Mouse (Mus musculus) limb, embryonic 15.5 days (tissue): ENCODE results near the gene Sgk1. TPM values are rescaled to one million over a fixed set of nuclear protein-coding genes. Genes with fewer than 3 reads are reported as not detected.
"Not testable (repeated sequence)": the region's sequence is repeated elsewhere in the genome, so short reads cannot be mapped to it uniquely, and the experiment has no call there.

Source experiments
- ATAC-seq: fragments of 200-750 bp; cut with Nextera tagmentation; 2 replicates; pipeline ENCODE4 v1.8.0; 2017; ENCODE audit warnings: low read depth, moderate TSS enrichment; ENCODE audit not compliant: insufficient number of reproducible peaks, low FRiP score, low TSS enrichment
- H3K27ac ChIP-seq: fragments of 300-500 bp; sonication (generic); 2 replicates; pipeline ENCODE4 v1.5.1; 2015; ENCODE audit warnings: moderate library complexity, mild to moderate bottlenecking, inconsistent platforms
- H3K27me3 ChIP-seq: fragments of 300-500 bp; sonication (generic); 2 replicates; pipeline ENCODE4 v1.6.1; 2015; ENCODE audit warnings: inconsistent platforms
- H3K36me3 ChIP-seq: fragments of 300-500 bp; sonication (generic); 2 replicates; pipeline ENCODE4 v1.6.1; 2015; ENCODE audit warnings: inconsistent platforms
- H3K4me1 ChIP-seq: fragments of 300-500 bp; sonication (generic); 2 replicates; pipeline ENCODE4 v1.6.1; 2015; ENCODE audit warnings: inconsistent platforms
- H3K4me2 ChIP-seq: fragments of 300-500 bp; sonication (generic); 2 replicates; pipeline ENCODE4 v1.6.1; 2015; ENCODE audit warnings: mild to moderate bottlenecking, inconsistent platforms
- H3K4me3 ChIP-seq: fragments of 300-500 bp; sonication (generic); 2 replicates; pipeline ENCODE4 v1.5.1; 2015; ENCODE audit warnings: mild to moderate bottlenecking, inconsistent platforms
- H3K9ac ChIP-seq: fragments of 300-500 bp; sonication (generic); 2 replicates; pipeline ENCODE4 v1.6.1; 2015; ENCODE audit warnings: inconsistent platforms
- H3K9me3 ChIP-seq: fragments of 300-500 bp; sonication (generic); 2 replicates; pipeline ENCODE4 v1.6.1; 2016; ENCODE audit warnings: inconsistent platforms
- WGBS: fragments of 180-500 bp; shearing (Covaris S2); methylation state at CpG from one replicate; pipeline ENCODE4 v1.1.7; 2015; 5-methylcytosine and 5-hydroxymethylcytosine counted together
- polyA plus RNA-seq: library from polyadenylated mRNA; unstranded; fragments of >200 nt; fragmentation: Nextera tagmentation; extraction: Ambion mirVana; gene quantifications from 2 replicates; pipeline ENCODE4 v1.2.1, GENCODE M21; 2015

Sgk1 gene
- polyA plus RNA-seq, 1 experiment from 2014 or later: 45.9 TPM

GRCm38 (mm10) chr10:21883587-21883986 is 1.6 kb downstream of the Sgk1 start:
- WGBS: 10% methylated on average over 12 of the region's 12 CpGs

DNA sequence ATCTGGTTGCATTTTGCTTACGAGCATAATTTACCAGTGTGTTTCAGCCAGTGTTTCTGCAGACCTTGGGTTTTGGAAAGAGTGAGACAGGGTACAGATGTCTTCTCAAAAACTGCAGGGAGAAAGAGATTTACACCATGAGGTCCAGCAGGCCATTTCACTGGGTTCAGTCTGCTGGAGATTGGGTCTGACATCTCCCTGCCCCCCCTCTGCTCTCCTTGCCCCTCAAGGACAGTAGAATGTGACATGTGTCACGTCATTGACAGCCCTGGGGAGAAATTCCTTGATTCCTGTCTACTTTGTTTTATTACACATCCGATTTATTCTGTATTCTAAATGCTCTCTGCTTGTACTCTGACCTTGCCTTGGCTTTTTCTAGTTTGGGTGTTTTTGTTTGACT is 2.5 kb downstream of the Sgk1 start:
- no peaks in the 10 kb centered on the region for H3K9me3 ChIP-seq
- H3K4me3 ChIP-seq: no peak overlapping the region
- no peaks in the 10 kb centered on the region for H3K36me3 ChIP-seq
- ATAC-seq: no peak
- no peak overlapping the region for H3K4me2 ChIP-seq
- peaks cover 8% of the 10 kb centered on the region; the same call in 1 of the 2 replicates for H3K27me3 ChIP-seq
- WGBS: 43% methylated on average over 3 of the region's 3 CpGs
- H3K4me1 ChIP-seq: peaks cover 16% of the 10 kb centered on the region
- H3K27ac ChIP-seq: no peak overlapping the region
- H3K9ac ChIP-seq: no peak overlapping the region

More at GRCm38 (mm10) chr10:21883587-21883986, 1.6 kb downstream of the Sgk1 start:
- H3K9ac ChIP-seq: no peak overlapping the region
- peak overlapping the region; percentile 77 for H3K4me2 ChIP-seq
- H3K27ac ChIP-seq: no peak overlapping the region
- H3K4me1 ChIP-seq: peaks cover 16% of the 10 kb centered on the region
- peaks cover 8% of the 10 kb centered on the region; the same call in 1 of the 2 replicates for H3K27me3 ChIP-seq
- no peaks in the 10 kb centered on the region for H3K9me3 ChIP-seq
- H3K4me3 ChIP-seq: peak overlapping the region; percentile 10; the same call in 1 of the 2 replicates
- no peaks in the 10 kb centered on the region for H3K36me3 ChIP-seq
- ATAC-seq: no peak

DNA sequence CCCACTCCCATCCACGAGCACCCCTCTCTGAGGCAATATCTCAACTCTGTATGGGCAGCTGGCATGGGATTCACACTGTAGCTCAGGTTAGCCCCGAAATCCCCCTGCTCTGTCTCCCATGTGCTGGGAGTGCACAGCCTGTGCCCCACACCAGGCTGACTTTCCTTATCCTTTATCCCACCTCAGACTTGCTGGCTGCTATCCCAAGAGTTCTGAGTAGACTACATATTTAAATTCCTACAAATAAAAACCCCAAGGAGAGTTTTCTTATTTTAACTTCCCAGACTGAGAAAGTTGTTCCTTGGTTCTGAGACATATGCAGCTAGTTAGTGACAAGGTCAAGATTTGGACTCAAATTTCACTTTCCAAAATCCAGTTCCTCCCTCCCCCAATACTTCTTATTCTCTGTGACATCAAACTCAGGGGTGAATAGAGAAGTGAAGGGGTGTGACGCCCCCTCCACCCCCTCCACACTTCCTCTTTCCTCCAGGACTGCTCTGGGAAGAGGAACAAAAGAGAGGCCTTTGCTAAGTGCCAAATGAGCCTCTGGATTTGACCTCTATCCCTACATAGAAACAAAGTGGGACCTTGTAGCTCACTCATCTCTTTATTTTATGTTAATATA is 7.3 kb downstream of the Sgk1 start:
- no peaks in the 10 kb centered on the region; the same call in 1 of the 2 replicates for H3K4me1 ChIP-seq
- no peaks in the 10 kb centered on the region for H3K27me3 ChIP-seq
- H3K27ac ChIP-seq: no peak overlapping the region; the same call in 1 of the 2 replicates
- no peak overlapping the region for H3K9ac ChIP-seq
- no peak for ATAC-seq
- no peaks in the 10 kb centered on the region for H3K36me3 ChIP-seq
- no peak overlapping the region for H3K4me3 ChIP-seq
- H3K4me2 ChIP-seq: no peak overlapping the region
- H3K9me3 ChIP-seq: no peaks in the 10 kb centered on the region
- WGBS: 63% methylated on average over 3 of the region's 3 CpGs

GRCm38 (mm10) chr10:21890293-21890692 is 8.3 kb downstream of the Sgk1 start:
- Histone ChIP-seq H3K4me3 (no peak overlapping the region), H3K27me3 (no peaks in the 10 kb centered on the region), H3K4me1 (no peaks in the 10 kb centered on the region; the same call in 1 of the 2 replicates), H3K4me2 (no peak overlapping the region), H3K9me3 (no peaks in the 10 kb centered on the region), H3K36me3 (no peaks in the 10 kb centered on the region), H3K27ac (no peak overlapping the region), H3K9ac (no peak overlapping the region)
- 86% methylated on average over 4 of the region's 4 CpGs for WGBS
- no peak for ATAC-seq

GRCm38 (mm10) chr10:21891442-21891841 is 9.5 kb downstream of the Sgk1 start:
- H3K4me1 ChIP-seq: no peaks in the 10 kb centered on the region; the same call in 1 of the 2 replicates
- WGBS: 68% methylated on average over 7 of the region's 7 CpGs
- H3K9me3 ChIP-seq: no peaks in the 10 kb centered on the region
- no peaks in the 10 kb centered on the region for H3K27me3 ChIP-seq
- no peak overlapping the region for H3K4me3 ChIP-seq
- H3K9ac ChIP-seq: no peak overlapping the region
- ATAC-seq: no peak
- H3K4me2 ChIP-seq: no peak overlapping the region
- H3K36me3 ChIP-seq: no peaks in the 10 kb centered on the region
- no peak overlapping the region for H3K27ac ChIP-seq

- Histone ChIP-seq H3K9me3 (no peaks in the 10 kb centered on the region), H3K4me2 (no peak overlapping the region), H3K27ac (no peak overlapping the region), H3K4me3 (no peak overlapping the region), H3K27me3 (no peaks in the 10 kb centered on the region), H3K9ac (no peak overlapping the region), H3K36me3 (no peaks in the 10 kb centered on the region), H3K4me1 (no peaks in the 10 kb centered on the region; the same call in 1 of the 2 replicates)
- WGBS: 76% methylated on average over 4 of the region's 4 CpGs
- ATAC-seq: no peak
Observed at GRCm38 (mm10) chr10:21892104-21892503, 10.1 kb downstream of the Sgk1 start.

DNA sequence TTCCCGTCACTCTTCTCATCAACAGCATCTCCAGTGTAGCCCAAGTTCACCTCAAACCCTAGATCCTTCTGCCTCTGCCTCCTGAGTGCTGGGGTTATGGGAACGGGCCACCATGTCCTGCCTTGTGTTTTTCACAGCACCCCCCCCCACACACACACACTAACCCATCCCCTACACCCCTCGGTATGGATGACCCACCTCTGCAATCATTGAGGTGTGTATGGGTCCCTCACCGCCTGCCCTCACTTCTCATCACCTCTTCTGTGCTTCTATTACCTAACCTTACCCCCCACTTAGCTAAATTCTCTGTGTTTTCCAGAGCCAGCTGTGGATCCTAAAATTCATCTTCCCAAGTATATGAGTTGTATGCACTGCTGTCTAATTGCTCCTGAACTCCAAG is 16.4 kb downstream of the Sgk1 start:
- no peaks in the 10 kb centered on the region for H3K9me3 ChIP-seq
- H3K9ac ChIP-seq: no peak overlapping the region
- H3K27me3 ChIP-seq: no peaks in the 10 kb centered on the region
- no peak overlapping the region for H3K4me2 ChIP-seq
- H3K4me1 ChIP-seq: no peaks in the 10 kb centered on the region
- no peak overlapping the region for H3K27ac ChIP-seq
- no peaks in the 10 kb centered on the region for H3K36me3 ChIP-seq
- no peak for ATAC-seq
- H3K4me3 ChIP-seq: no peak overlapping the region
- WGBS: 96% methylated on average over 4 of the region's 4 CpGs

- H3K9me3 ChIP-seq, H3K4me2 ChIP-seq, H3K9ac ChIP-seq, H3K4me1 ChIP-seq, ATAC-seq, H3K36me3 ChIP-seq, H3K27me3 ChIP-seq, H3K4me3 ChIP-seq, H3K27ac ChIP-seq: not testable (repeated sequence)
- 92% methylated on average over 17 of the region's 17 CpGs for WGBS
Observed at GRCm38 (mm10) chr10:21898851-21899250, 16.9 kb downstream of the Sgk1 start.

DNA sequence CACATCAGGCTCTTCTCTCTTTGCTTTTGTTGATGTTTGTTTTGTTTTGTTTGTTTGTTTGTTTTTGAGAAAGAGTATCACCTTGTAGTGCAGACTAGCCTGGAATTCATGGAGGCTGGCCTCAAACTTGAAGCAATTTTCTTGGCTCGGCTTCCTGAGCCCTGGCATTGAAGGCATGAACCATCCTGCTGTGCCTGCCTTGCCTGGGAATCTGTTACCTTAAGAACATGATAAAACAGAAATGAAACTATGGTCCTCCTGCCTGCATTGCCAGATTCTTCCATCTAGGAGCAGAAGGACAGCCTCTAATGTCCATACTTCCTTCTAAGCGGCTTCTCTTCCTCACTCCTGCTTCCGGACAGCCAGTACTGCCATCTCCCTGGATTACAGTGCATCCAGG is 17.4 kb downstream of the Sgk1 start:
- ATAC-seq: no peak
- Histone ChIP-seq H3K27me3 (no peaks in the 10 kb centered on the region), H3K9ac (no peak overlapping the region), H3K36me3 (no peaks in the 10 kb centered on the region), H3K27ac (no peak overlapping the region), H3K4me2 (no peak overlapping the region), H3K4me1 (no peaks in the 10 kb centered on the region), H3K9me3 (no peaks in the 10 kb centered on the region), H3K4me3 (no peak overlapping the region)
- 90% methylated on average over 3 of the region's 3 CpGs for WGBS

DNA sequence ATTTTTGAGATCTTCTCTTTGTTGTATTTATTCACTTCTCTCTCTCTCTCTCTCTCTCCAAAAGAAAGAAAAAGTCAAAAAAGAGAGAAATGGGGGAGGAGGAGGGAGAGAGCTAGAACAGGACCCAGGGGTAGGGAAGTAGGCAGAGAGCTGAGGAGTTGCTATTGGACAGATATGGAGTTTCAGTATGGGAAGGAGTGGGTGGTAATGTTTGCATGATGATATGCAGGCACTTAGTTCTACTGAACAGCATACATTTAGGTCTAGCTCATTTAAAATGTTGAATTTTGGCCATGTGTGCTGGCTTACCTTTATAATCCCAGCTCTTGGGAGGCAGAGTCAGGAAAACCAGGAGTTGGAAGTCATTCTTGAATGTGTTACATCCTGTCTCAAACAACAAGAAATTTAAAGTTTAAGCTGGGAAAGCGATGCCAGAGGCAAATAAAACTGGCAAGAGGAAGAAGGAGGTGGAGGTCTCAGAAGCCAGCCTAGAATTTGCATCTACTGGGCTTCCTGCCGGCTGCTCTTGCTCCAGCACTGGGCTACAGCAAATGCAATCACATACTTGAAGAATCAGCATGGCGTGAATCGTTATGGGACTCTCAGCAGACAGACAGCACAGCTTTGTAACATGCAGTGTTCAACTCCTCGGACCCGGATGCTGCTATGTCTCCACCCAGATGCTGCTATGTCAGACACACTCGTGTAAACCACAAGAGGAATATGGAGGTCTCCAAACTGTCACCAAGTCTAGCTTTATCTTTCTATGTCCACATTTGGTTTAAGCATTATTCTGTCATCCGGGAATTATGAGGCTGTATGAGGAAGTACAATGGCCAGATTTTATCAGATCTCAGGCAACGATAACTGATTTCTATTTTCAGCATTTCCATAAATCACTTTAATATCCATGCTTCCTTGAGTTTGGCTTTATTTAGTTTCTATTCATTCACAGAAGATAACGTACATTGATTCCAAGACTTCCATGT is 20.5 kb downstream of the Sgk1 start:
- Histone ChIP-seq H3K9ac (no peak overlapping the region), H3K36me3 (no peaks in the 10 kb centered on the region), H3K9me3 (no peaks in the 10 kb centered on the region), H3K4me1 (no peaks in the 10 kb centered on the region), H3K27me3 (no peaks in the 10 kb centered on the region), H3K27ac (no peak overlapping the region), H3K4me2 (no peak overlapping the region), H3K4me3 (no peak overlapping the region)
- ATAC-seq: no peak
- WGBS: 84% methylated on average over 10 of the region's 10 CpGs

GRCm38 (mm10) chr10:21904151-21904550 is 22.2 kb downstream of the Sgk1 start:
- no peak overlapping the region for H3K27ac ChIP-seq
- WGBS: 60% methylated on average over 2 of the region's 2 CpGs
- H3K36me3 ChIP-seq: no peaks in the 10 kb centered on the region
- no peak overlapping the region for H3K4me3 ChIP-seq
- no peak for ATAC-seq
- H3K4me1 ChIP-seq: no peaks in the 10 kb centered on the region
- no peak overlapping the region for H3K4me2 ChIP-seq
- no peaks in the 10 kb centered on the region for H3K9me3 ChIP-seq
- no peak overlapping the region for H3K9ac ChIP-seq
- no peaks in the 10 kb centered on the region for H3K27me3 ChIP-seq

GRCm38 (mm10) chr10:21905616-21906015 is 23.6 kb downstream of the Sgk1 start:
- Histone ChIP-seq H3K9ac (no peak overlapping the region), H3K36me3 (no peaks in the 10 kb centered on the region), H3K9me3 (no peaks in the 10 kb centered on the region), H3K4me1 (no peaks in the 10 kb centered on the region), H3K4me3 (no peak overlapping the region), H3K4me2 (no peak overlapping the region), H3K27ac (no peak overlapping the region), H3K27me3 (no peaks in the 10 kb centered on the region)
- ATAC-seq: no peak
- 90% methylated on average over 1 of the region's 1 CpGs for WGBS
